Mouse (Mus musculus): ENCODE measurements around the gene Eri3.

Eri3 gene

DNA sequence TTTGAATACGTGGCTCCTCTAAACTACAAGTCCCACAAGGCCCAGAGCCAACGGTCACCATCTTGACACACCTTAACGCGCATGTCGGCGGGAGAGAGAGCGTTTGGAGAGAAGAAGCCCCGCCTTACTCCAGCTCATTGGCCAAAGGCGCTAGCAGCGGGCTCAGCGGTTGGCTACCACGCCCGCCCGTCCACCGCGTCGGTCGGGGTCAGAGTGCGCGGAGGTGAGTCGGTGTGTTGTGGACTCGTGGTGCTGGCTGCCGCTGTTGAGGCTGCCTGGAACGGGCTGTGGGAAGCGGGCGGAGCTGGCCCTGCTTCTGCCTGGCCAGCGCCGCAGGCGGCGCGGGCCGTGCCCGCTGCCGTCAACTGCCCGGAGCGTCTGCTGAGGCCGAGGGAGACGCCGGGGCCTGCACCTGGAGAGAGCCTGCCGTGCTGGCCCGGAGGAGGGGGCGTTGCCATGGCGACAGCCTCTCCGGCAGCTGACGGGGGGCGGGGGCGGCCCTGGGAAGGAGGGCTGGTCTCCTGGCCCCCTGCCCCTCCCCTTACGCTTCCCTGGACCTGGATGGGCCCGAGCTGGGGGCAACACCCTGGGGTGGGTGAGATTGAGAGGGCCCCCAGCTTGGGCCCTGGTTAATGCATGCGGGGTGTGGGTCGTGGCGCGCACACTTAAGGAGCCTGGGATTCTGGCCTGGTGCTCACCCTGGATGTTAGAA is at the start of gene Eri3:
TSS of gene Eri3 (plus strand) at position 226 of the 712 bp plus-strand sequence.
- peak; percentile 98 for DNase-seq

DNA sequence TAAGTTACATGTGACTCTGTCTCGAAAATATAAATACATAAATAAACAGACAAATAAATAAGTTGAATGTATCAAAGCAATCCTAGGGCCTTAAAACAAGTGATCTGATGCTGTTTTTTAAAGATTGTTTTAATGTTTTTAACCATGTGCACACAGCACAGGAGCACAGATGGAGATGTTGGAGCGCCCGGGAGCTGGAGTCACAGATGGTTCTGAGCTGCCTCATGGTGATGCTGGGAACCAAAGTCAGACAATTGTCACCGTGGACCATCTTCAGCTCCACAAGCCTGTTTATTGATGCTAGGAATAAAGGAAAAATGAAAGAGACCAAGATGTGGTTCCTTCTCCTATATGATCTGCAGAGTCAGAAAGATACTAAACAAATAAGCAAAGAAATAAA is 31.9 kb upstream of the Eri3 start:
- DNase-seq: no peak

DNA sequence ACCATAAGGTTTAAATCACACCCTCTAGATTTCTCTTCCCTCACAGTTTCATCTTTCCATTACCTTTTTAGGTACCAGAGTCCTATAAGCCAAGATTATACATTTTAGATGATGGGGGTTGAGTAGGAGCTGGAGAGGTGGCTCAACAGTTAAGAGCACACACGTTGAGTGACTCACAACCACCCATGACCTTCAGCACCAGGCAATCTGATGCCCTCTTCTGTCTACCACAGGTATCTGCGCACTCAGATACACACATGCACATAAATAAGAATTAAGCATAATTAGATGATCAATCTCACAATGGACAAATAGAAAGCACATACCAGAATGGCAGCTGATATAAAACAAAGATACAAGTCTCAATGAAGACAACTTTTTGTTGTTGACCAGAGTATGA is 28.8 kb upstream of the Eri3 start:
- no peak for DNase-seq

GRCm38 (mm10) chr4:117525990-117526389 is 24.2 kb upstream of the Eri3 start:
- DNase-seq: no peak

DNA sequence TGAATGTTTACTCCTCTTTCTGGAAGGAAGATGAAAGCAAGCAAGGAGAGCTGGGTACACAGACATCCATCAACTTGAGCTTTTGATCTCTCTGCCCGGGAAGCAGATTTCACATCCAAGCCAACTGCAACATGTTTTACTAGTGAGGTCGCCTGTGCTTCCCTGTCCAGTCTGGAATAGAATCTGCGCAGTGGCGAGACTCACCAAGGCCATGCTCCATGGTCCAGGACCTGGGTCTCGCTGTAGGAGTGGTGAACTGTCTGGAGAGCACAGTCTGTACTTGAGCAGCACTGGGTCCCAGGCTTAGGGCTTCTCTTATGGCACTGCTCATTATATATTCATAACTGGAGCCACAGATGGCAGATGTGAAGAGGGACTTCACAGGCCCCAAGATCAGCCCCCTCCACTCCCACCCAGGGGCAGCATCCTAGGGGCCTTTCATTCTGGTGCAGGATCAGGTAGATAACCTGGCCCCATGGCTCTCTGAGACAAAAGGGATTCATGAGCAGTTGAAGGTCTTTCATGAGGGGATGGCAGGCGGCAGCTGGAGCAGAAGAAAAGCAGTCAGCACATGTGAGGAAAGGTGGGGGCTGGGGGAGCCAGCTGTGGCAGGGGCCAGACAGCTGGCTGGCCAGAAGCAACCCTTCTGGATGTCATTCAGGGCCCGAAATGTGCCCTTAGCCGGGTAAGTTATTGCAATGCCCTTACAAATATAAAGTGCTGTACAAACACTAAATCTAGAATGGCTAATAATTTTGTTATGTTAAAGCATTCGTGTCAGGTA is 22.9 kb upstream of the Eri3 start:
- DNase-seq: no peak

GRCm38 (mm10) chr4:117527952-117528351 is 22.2 kb upstream of the Eri3 start:
- DNase-seq: peak in 1 of 2 experiments; percentile 59

- DNase-seq: no peak
Observed at GRCm38 (mm10) chr4:117529843-117530242, 20.3 kb upstream of the Eri3 start.

DNA sequence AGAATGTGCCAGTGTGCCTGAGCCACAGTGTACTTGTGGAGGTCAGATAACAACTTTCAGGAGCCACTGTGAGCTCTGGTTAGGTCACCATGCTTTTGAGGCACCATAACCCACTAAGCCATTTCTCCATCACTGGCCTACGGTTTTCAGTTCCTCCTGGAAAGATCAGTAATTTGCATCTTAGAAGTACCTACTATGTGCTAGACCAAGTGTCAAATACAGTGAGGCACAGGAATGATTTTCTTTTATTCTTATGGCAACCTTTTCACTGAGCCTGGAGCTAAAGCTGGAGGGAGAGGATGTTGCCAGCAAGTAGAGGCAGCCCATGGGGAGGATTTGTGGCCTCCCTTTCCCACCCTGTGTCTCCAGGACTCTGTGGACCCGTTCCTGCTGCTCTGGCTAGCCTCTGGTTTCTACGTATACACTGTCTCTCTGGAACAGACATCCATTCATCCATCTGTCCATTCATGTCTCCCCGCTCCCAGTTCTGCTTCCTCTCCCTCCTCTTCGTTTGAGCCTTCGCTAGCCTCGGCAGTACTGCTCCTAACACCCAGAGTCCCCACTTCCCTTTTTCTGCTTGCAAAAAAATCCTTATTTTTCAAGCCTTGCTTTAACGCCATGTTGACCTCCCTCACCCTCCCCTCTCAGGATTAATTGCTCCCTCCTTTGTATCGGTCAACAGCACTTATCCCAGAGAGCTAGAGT is 14.5 kb upstream of the Eri3 start:
- no peak for DNase-seq

DNA sequence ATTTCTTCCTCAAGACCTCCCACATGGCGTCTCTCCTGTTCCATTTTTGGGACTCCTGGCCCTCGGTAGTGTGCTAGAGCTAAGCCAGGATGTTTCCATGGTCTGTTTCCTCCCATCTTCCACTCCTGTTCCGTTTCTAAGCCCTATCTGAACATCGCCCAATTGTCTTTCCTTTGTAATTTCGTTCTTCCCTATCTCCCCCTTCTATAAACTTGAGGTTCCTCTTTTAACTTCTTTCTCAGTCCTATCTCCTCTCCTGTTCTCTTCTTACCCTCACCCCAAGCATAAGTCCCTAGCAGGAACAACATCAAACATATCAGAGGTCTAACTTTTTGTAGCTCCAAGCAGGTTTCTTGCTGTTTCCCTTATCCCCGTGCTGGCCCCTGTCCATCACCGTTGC is 13.2 kb upstream of the Eri3 start:
- DNase-seq: no peak

GRCm38 (mm10) chr4:117539329-117539980 is 10.7 kb upstream of the Eri3 start:
- no peak for DNase-seq

DNA sequence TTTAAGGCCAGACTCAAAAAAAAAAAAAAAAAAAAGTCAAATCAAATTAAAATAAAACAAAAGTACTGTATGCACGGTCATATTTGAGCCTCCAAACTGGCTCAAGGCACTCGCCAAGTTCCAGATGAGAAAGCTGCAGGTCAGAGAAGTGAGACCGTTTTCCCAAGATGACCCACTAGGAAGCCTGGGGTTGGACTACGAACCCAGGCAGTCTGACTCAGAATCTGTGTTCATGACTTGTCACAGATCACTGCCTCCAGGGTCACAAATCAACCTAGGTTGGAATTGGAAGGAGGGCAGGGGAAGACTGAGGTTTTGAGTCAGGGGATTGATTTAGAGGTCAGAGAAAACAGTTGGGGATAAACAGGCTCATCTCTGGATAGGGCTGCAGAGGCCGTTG is 9.6 kb upstream of the Eri3 start:
- peak; percentile 49 to 63 for DNase-seq

GRCm38 (mm10) chr4:117545448-117545847 is 4.7 kb upstream of the Eri3 start:
- no peak for DNase-seq

GRCm38 (mm10) chr4:117546616-117547015 is 3.5 kb upstream of the Eri3 start:
- no peak for DNase-seq

DNA sequence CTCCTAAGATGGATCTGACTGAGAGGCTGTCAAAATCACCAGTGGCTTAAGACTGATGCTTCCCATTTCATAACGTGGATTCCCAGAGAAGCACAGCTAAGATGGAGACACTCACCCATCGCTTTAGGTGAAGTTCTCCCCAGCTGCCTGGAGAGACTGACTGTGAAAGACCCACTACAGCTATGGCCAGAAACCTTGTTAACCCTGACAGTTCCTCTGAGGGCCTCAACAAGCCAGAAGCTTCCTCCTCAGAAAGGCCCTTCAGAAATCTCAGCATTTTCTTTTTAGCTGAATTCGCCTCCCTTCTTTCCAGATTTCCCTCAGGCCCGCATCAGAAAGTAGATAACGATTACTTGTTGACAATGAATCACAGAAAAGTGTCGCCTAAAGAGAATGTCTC is 589 bp upstream of the Eri3 start:
- DNase-seq: peak in 1 of 2 experiments; percentile 5

GRCm38 (mm10) chr4:117551144-117552000 is 1.2 kb downstream of the Eri3 start:
- DNase-seq: peak; percentile 18 to 38

- no peak for DNase-seq
Observed at GRCm38 (mm10) chr4:117555495-117555894, 5.3 kb downstream of the Eri3 start.

DNA sequence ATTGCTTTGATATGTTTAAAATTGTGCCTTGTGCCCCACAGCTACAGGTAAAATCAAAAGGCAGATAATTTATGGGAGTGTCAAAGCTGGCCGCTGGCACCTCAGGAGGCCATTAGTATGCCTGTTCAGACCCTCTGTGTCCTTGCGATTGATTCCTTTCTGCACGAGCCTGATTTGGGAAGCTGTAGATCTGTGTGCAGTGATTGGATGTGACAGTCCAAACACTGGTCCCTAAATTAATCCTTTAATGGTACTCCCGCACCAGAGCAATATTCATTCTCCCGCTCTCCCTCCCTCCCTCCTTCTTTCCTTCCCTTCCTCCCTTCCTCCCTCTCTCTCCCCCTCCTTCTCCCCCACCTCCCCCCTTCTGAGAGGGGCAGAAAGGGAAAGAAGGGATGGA is 6.2 kb downstream of the Eri3 start:
- no peak for DNase-seq

GRCm38 (mm10) chr4:117557068-117557645 is 7.0 kb downstream of the Eri3 start:
- DNase-seq: no peak

DNA sequence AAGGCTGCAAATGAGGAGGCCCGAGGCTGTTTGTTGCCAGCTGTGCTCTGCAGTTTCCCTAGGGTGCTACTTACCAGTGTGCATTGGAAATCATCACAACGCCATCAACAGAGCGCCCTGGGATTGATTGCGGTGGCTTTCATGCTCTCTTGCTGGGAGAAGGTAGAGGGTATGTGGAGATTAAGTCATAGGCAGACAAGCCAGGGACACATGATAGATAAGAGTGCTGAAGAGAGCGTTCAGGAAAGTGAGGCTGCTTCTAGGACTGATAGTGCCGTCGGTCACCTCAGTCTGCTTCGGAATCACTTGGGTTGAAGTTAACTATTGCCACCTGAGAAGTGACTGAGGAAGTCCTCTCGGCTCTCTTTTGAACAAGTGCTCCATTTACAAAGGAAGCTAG is 13.8 kb downstream of the Eri3 start:
- DNase-seq: no peak

GRCm38 (mm10) chr4:117568846-117569245 is 18.7 kb downstream of the Eri3 start:
- no peak for DNase-seq

DNA sequence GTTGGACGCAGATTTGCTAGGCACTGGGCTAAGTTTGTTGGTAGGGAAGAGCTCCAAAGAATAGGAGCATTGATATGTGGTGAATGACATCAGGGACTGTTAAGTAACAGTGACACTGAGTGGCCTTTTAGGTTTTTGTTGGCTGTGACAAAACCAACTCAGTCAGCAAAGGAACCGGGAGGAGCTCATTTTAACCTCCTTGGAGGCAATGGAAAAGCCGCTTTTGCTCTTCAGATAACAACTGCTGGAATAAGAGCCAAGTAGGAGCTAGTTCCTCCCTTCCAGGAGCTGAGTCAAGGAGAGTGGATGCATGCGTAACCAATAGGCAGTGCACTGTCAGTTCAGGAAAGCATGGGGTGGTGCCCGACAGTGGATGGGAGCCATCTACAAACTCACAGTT is 20.8 kb downstream of the Eri3 start:
- DNase-seq: no peak

DNA sequence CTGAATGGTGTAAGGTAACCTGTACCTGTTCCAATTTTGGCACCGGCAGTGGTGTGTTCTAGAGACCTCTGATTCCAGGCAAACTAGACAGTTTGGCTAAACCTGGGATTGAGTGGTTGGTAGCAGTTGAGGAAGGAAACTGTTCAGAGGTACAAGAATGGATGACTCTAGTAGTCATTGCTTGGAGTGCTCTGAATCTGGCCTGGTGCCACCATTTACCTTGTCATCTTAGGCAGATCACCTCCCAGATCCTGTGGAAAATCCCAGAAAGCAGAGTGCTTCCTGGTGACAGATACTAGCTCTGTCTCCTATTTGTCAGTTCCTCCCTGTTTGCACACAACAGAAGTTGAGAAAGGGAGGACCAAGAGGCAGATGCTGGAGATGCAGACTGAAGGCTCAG is 27.4 kb downstream of the Eri3 start:
- DNase-seq: peak; percentile 8 to 28
